Mouse (Mus musculus) hindbrain, postnatal 0 days (tissue): ENCODE data around the gene Rtkn2. TPM values are rescaled to one million over a fixed set of nuclear protein-coding genes. Genes with fewer than 3 reads are reported as not detected.

Experiments used
- ATAC-seq: fragments of 200-750 bp; cut with Nextera tagmentation; 2 replicates; pipeline ENCODE4 v1.8.0; 2017; ENCODE audit warnings: mild to moderate bottlenecking, moderate TSS enrichment, moderate library complexity
- DNase-seq: peaks from one replicate; pipeline ENCODE4 v3.0.0-alpha.2; 2015; ENCODE audit warnings: low spot score
- H3K27ac ChIP-seq: fragments of 300-500 bp; sonication (generic); 2 replicates; pipeline ENCODE4 v1.5.1; 2014; ENCODE audit warnings: mild to moderate bottlenecking
- H3K27me3 ChIP-seq: fragments of 300-500 bp; sonication (generic); 2 replicates; pipeline ENCODE4 v1.6.1; 2014; ENCODE audit warnings: low read length, mixed read lengths; ENCODE audit not compliant: insufficient read depth
- H3K36me3 ChIP-seq: fragments of 300-500 bp; sonication (generic); 2 replicates; pipeline ENCODE4 v1.6.1; 2014; ENCODE audit warnings: low read length, mixed read lengths; ENCODE audit not compliant: insufficient read depth
- H3K4me1 ChIP-seq: fragments of 300-500 bp; sonication (generic); 2 replicates; pipeline ENCODE4 v1.6.1; 2014; ENCODE audit warnings: antibody characterized with exemption, low read length, mixed read lengths; ENCODE audit not compliant: insufficient read depth
- H3K4me2 ChIP-seq: fragments of 300-500 bp; sonication (generic); 2 replicates; pipeline ENCODE4 v1.6.1; 2014; ENCODE audit warnings: low read depth, mild to moderate bottlenecking, low read length, moderate library complexity, mixed read lengths
- H3K4me3 ChIP-seq: fragments of 300-500 bp; sonication (generic); 2 replicates; pipeline ENCODE4 v1.5.1; 2014; ENCODE audit warnings: low read length
- H3K9ac ChIP-seq: fragments of 300-500 bp; sonication (generic); replicated peaks from 2 replicates; pipeline ENCODE4 v1.6.1; 2014; ENCODE audit warnings: mild to moderate bottlenecking, low read length, moderate library complexity, mixed read lengths
- H3K9me3 ChIP-seq: fragments of 300-500 bp; sonication (generic); 2 replicates; pipeline ENCODE4 v1.6.1; 2016; ENCODE audit warnings: low read length, mixed read lengths
- CTCF ChIP-seq: IDR thresholded peaks from 2 replicates; pipeline ENCODE4 v1.5.1; 2016; ENCODE audit warnings: antibody characterized with exemption, control low read depth, low read depth
- WGBS: fragments of 180-500 bp; shearing (Covaris S2); extraction: QIAGEN DNeasy Blood & Tissue Kit; methylation state at CpG from one replicate; pipeline ENCODE4 v1.1.7; 2014; 5-methylcytosine and 5-hydroxymethylcytosine counted together
- polyA plus RNA-seq: library from polyadenylated mRNA; unstranded; fragments of >200 nt; fragmentation: Nextera tagmentation; extraction: Ambion mirVana; gene quantifications from 2 replicates; pipeline ENCODE4 v1.2.1, GENCODE M21; 2015
- total RNA-seq: library from RNA; depleted of rRNA; stranded (reverse); fragments of >200 nt; gene quantifications from 2 replicates; pipeline ENCODE4 v1.2.3, GENCODE M21; 2014; rRNA removed

Gene Rtkn2
- total RNA-seq = 3.3 and 6.4 TPM in 2 replicates
- 5.4 and 5.6 TPM in 2 replicates for polyA plus RNA-seq

DNA sequence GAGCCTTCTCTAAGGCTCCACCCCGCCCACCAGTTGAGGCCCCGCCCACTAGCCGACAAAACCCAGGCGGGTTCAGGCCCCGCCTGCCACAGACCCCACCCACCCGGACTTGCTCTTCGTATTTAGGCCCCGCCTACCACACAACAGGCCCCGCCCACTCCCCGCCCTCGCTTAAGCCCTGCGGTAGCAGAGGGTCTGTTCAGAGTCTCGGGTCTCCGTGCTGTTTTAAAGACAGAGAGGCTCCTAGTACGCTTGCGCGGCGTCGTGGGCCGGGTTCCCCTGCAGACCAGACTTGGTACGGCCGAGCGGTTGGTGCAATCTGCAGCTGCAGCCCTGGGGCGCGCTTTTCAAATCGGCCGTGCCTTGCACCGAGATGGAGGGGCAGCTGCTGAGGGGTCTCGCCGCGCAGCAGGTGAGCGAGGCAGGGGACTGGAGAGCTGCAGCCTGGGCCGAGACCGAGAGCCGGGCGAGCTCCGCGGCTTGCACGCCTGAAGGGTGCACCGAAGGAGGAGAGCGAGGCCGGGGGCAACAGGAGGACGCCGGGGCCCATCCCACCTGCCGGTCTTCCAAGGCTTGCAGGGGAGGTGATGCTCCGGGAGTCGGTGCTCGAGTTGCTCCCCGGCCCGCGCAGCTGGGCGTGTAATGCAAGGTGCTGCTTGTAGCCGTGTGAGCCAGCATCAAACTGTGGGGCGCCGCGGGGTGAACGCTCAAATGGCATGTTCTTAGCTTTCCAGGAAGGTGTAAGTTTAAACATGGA, at the start of gene Rtkn2:
Rtkn2 (plus strand) TSS at position 170 of the 757 bp plus-strand sequence.
- WGBS = under 1% methylated on average over 57 of the region's 57 CpGs
- H3K27ac ChIP-seq = peak within 1 kb of the TSS; percentile 61
- no peaks in the 10 kb centered on the region for H3K4me1 ChIP-seq
- peak; percentile 54 for TF ChIP-seq CTCF
- H3K4me3 ChIP-seq = peak within 1 kb of the TSS; percentile 74
- H3K9ac ChIP-seq = peak within 1 kb of the TSS; percentile 45
- DNase-seq (peak; percentile 97), ATAC-seq (peak; percentile 99)
- H3K36me3 ChIP-seq = no peaks in the 10 kb centered on the region
- no peaks in the 10 kb centered on the region for H3K27me3 ChIP-seq
- H3K4me2 ChIP-seq = peak within 1 kb of the TSS; percentile 99
- H3K9me3 ChIP-seq = no peaks in the 10 kb centered on the region

DNA sequence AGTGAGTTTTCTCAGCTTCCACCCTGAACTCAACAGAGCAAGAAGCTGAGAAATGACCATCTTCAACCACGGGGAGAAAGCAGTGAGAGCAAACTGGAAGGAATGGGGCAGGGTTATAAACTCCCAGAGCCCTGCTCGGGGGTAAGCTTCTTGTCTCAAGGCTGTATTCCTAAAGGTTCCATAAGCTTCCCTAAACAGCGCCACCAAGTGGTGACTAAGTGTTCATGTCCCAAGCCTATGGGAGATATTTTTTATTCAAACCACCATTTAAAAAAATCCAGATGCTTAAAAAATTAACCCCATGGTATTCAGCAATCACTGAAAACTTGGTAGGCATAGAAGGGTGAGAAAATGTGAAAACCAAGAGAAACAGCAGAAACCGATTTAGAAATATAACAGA, 48.0 kb upstream of the Rtkn2 start:
- ATAC-seq = no peak
- Histone ChIP-seq H3K4me3 (no peak overlapping the region), H3K27ac (no peak overlapping the region), H3K4me1 (no peaks in the 10 kb centered on the region), H3K9me3 (no peaks in the 10 kb centered on the region), H3K9ac (no peak overlapping the region), H3K4me2 (no peak overlapping the region), H3K27me3 (no peaks in the 10 kb centered on the region), H3K36me3 (no peaks in the 10 kb centered on the region)
- no peak for DNase-seq
- TF ChIP-seq CTCF = no peak
- WGBS = 86% methylated on average over 4 of the region's 4 CpGs

DNA sequence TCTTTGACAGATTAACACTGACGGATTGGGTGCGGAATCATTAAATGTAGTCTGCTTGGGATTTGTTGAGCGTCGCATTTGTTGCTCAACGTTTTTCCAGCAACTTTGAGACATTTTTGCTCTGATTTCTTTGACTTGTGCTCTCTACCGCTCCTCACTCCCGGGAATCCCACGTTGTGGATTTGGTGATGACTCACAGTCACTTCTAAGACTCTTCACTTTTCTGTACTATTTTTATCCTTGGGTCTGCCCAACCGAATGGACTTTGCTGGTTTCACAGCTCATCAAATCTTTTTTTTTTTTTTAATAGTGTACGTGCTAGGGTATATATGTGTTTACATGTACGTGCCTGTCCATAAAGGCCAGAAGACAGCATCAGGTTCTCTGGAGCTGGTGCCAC, 46.6 kb upstream of the Rtkn2 start:
- no peaks in the 10 kb centered on the region for H3K36me3 ChIP-seq
- no peaks in the 10 kb centered on the region for H3K9me3 ChIP-seq
- H3K4me2 ChIP-seq = no peak overlapping the region
- H3K27ac ChIP-seq = no peak overlapping the region
- DNase-seq (no peak), ATAC-seq (no peak)
- H3K4me1 ChIP-seq = no peaks in the 10 kb centered on the region
- no peak for TF ChIP-seq CTCF
- WGBS = 91% methylated on average over 11 of the region's 11 CpGs
- H3K9ac ChIP-seq = no peak overlapping the region
- H3K27me3 ChIP-seq = no peaks in the 10 kb centered on the region
- H3K4me3 ChIP-seq = no peak overlapping the region

DNA sequence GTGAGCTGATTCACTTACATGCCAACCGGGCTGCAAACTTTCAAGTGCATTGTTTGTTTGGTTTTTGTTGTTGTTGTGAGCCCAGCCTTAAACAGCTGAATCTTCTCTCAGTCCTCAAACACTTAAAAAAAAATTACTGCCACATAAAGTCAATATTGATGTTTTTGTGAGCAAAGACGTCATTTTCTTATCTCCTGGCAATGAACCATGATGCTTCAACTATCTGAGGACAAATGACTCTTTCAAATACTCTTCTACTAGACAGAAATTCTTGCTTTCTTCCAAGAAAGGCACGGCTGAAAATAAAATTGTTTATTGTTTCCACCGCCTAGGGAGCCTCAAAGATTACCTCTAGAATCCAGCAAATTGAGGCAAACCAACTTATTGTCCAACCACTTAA, 42.4 kb upstream of the Rtkn2 start:
- H3K4me3 ChIP-seq = no peak overlapping the region
- WGBS = 69% methylated on average over 4 of the region's 4 CpGs
- H3K9me3 ChIP-seq = no peaks in the 10 kb centered on the region
- no peak overlapping the region for H3K4me2 ChIP-seq
- TF ChIP-seq CTCF = no peak
- H3K4me1 ChIP-seq = no peaks in the 10 kb centered on the region
- DNase-seq (no peak), ATAC-seq (no peak)
- no peak overlapping the region for H3K27ac ChIP-seq
- no peaks in the 10 kb centered on the region for H3K36me3 ChIP-seq
- H3K27me3 ChIP-seq = no peaks in the 10 kb centered on the region
- no peak overlapping the region for H3K9ac ChIP-seq

DNA sequence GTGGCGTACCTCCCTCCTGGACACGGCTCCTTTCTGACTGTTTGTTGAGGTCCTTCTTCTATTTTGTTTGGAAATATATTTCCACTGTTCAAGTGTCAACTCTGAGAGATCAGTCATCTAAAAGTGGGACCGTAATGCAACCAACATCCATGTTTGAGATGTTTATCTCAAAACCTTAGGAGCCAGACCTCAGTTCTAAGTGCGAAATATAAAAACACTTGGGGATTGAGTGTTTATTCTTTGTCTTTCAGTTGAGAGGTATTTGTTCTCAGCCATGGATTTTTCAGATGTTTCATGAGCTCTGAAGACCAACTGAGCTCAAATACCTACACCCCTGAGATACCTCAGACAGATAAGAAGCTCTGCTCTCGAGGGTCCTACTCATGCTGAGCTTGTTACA, 41.6 kb upstream of the Rtkn2 start:
- no peak overlapping the region for H3K9ac ChIP-seq
- H3K27me3 ChIP-seq = no peaks in the 10 kb centered on the region
- H3K4me2 ChIP-seq = no peak overlapping the region
- no peak overlapping the region for H3K27ac ChIP-seq
- 92% methylated on average over 5 of the region's 5 CpGs for WGBS
- H3K36me3 ChIP-seq = no peaks in the 10 kb centered on the region
- H3K4me1 ChIP-seq = no peaks in the 10 kb centered on the region
- H3K4me3 ChIP-seq = no peak overlapping the region
- DNase-seq (no peak), ATAC-seq (no peak)
- H3K9me3 ChIP-seq = no peaks in the 10 kb centered on the region
- TF ChIP-seq CTCF = no peak

- no peak for ATAC-seq
- no peak for DNase-seq
- no peak for TF ChIP-seq CTCF
- Histone ChIP-seq H3K36me3 (no peaks in the 10 kb centered on the region), H3K4me2 (no peak overlapping the region), H3K9ac (no peak overlapping the region), H3K4me3 (no peak overlapping the region), H3K9me3 (no peaks in the 10 kb centered on the region), H3K4me1 (no peaks in the 10 kb centered on the region), H3K27me3 (no peaks in the 10 kb centered on the region), H3K27ac (no peak overlapping the region)
- WGBS = 71% methylated on average over 12 of the region's 12 CpGs
Measured at GRCm38 (mm10) chr10:67939546-67939945, 39.8 kb upstream of the Rtkn2 start.

GRCm38 (mm10) chr10:67943513-67943912, 35.9 kb upstream of the Rtkn2 start:
- Histone ChIP-seq H3K4me3 (no peak overlapping the region), H3K4me2 (no peak overlapping the region), H3K27ac (no peak overlapping the region), H3K36me3 (no peaks in the 10 kb centered on the region), H3K9me3 (no peaks in the 10 kb centered on the region), H3K4me1 (no peaks in the 10 kb centered on the region), H3K27me3 (no peaks in the 10 kb centered on the region), H3K9ac (no peak overlapping the region)
- WGBS = 92% methylated on average over 4 of the region's 4 CpGs
- no peak for TF ChIP-seq CTCF
- DNase-seq = no peak
- no peak for ATAC-seq
